Mouse (Mus musculus) embryonic fibroblast, embryonic 13.5 days (primary cell): ENCODE data around the gene Usp11. TPM values are rescaled to one million over a fixed set of nuclear protein-coding genes. Genes with fewer than 3 reads are reported as not detected.
A peak's percentile ranks its signal among the peaks of the same experiment; 100 is the strongest.

Source experiments
- H3K27ac ChIP-seq: 2 replicates; pipeline ENCODE4 v1.5.1; 2012; ENCODE audit warnings: low read length, control low read depth, inconsistent platforms; ENCODE audit not compliant: insufficient read depth
- H3K4me1 ChIP-seq: 2 replicates; pipeline ENCODE4 v1.6.1; 2011; ENCODE audit warnings: low read length; ENCODE audit not compliant: control insufficient read depth, insufficient read depth
- H3K4me3 ChIP-seq: 2 replicates; pipeline ENCODE4 v1.5.1; 2011; ENCODE audit warnings: mild to moderate bottlenecking, control low read depth, low read length; ENCODE audit not compliant: insufficient read depth
- CTCF ChIP-seq: IDR thresholded peaks from 2 replicates; pipeline ENCODE4 v1.5.1; 2011; ENCODE audit warnings: mild to moderate bottlenecking, control low read depth, low read length, moderate library complexity, borderline replicate concordance; ENCODE audit not compliant: insufficient read depth
- POLR2A ChIP-seq: IDR thresholded peaks from 2 replicates; pipeline ENCODE4 v1.6.1; 2011; ENCODE audit warnings: low read depth, mild to moderate bottlenecking, control low read depth, low read length, moderate library complexity
- polyA plus RNA-seq: library from polyadenylated mRNA; stranded (reverse); fragments of >200 nt; gene quantifications from 2 replicates; pipeline ENCODE4 v1.2.4, GENCODE M21; 2011; ENCODE audit warnings: low read depth; ENCODE audit not compliant: missing spikeins, insufficient read length

The Usp11 gene
- 13.1 and 22.9 TPM in 2 replicates for polyA plus RNA-seq

GRCm38 (mm10) chrX:20703741-20704290 lies at the start of gene Usp11:
TSS of gene Usp11 (plus strand) at chrX:20703906.
- Histone ChIP-seq H3K4me3 (peak within 1 kb of the TSS; percentile 58), H3K27ac (peak within 1 kb of the TSS; percentile 83), H3K4me1 (no peaks in the 10 kb centered on the region)
- TF ChIP-seq POLR2A: peak; percentile 51
- TF ChIP-seq CTCF: no peak

- peak overlapping the region; percentile 85 for H3K4me3 ChIP-seq
- H3K27ac ChIP-seq: no peak overlapping the region
- H3K4me1 ChIP-seq: no peaks in the 10 kb centered on the region
- TF ChIP-seq CTCF (no peak), POLR2A (no peak)
Observed at GRCm38 (mm10) chrX:20657593-20657992, 46.1 kb upstream of the Usp11 start.

GRCm38 (mm10) chrX:20658026-20658652 lies 45.6 kb upstream of the Usp11 start, which contains the start of gene Uba1:
TSS of gene Uba1 (plus strand) at chrX:20658326.
- Histone ChIP-seq H3K4me1 (no peaks in the 10 kb centered on the region), H3K4me3 (peak within 1 kb of the TSS; percentile 85), H3K27ac (peak within 1 kb of the TSS; percentile 46)
- peak; percentile 87 for TF ChIP-seq POLR2A
- no peak for TF ChIP-seq CTCF

GRCm38 (mm10) chrX:20658891-20659406 lies 44.8 kb upstream of the Usp11 start:
- Histone ChIP-seq H3K4me3 (peak overlapping the region; percentile 85), H3K27ac (peak overlapping the region; percentile 46), H3K4me1 (no peaks in the 10 kb centered on the region)
- TF ChIP-seq POLR2A: no peak
- no peak for TF ChIP-seq CTCF

GRCm38 (mm10) chrX:20662317-20662715 lies 41.4 kb upstream of the Usp11 start:
- Histone ChIP-seq H3K27ac (no peak overlapping the region), H3K4me3 (no peak overlapping the region), H3K4me1 (no peaks in the 10 kb centered on the region)
- no peak for TF ChIP-seq POLR2A
- TF ChIP-seq CTCF: no peak

GRCm38 (mm10) chrX:20662716-20663443 lies 40.8 kb upstream of the Usp11 start:
- Histone ChIP-seq H3K27ac (peak overlapping the region; percentile 73), H3K4me1 (no peaks in the 10 kb centered on the region), H3K4me3 (peak overlapping the region; percentile 100)
- TF ChIP-seq CTCF: no peak
- peak; percentile 84 for TF ChIP-seq POLR2A

- Histone ChIP-seq H3K4me3 (peak overlapping the region; percentile 100), H3K4me1 (no peaks in the 10 kb centered on the region), H3K27ac (peak overlapping the region; percentile 73; the same call in 1 of the 2 replicates)
- TF ChIP-seq POLR2A (no peak), CTCF (no peak)
Observed at GRCm38 (mm10) chrX:20663444-20663790, 40.3 kb upstream of the Usp11 start.

- TF ChIP-seq CTCF: no peak
- peak; percentile 55 for TF ChIP-seq POLR2A
- Histone ChIP-seq H3K4me1 (no peaks in the 10 kb centered on the region), H3K27ac (peak within 1 kb of the TSS; percentile 98)
Observed at GRCm38 (mm10) chrX:20687519-20688067, 16.1 kb upstream of the Usp11 start, which contains the start of gene Cdk16. TSS of gene Cdk16 (plus strand) at chrX:20687954.

GRCm38 (mm10) chrX:20688068-20688547 lies 15.6 kb upstream of the Usp11 start:
- Histone ChIP-seq H3K27ac (peak overlapping the region; percentile 98), H3K4me3 (peak overlapping the region; percentile 98), H3K4me1 (no peaks in the 10 kb centered on the region)
- TF ChIP-seq CTCF: no peak
- peak; percentile 54 for TF ChIP-seq POLR2A

More at GRCm38 (mm10) chrX:20687519-20688067, 16.1 kb upstream of the Usp11 start, which contains the start of gene Cdk16:
- peak within 1 kb of the TSS; percentile 98 for H3K4me3 ChIP-seq
